In the genomic region with DNA sequence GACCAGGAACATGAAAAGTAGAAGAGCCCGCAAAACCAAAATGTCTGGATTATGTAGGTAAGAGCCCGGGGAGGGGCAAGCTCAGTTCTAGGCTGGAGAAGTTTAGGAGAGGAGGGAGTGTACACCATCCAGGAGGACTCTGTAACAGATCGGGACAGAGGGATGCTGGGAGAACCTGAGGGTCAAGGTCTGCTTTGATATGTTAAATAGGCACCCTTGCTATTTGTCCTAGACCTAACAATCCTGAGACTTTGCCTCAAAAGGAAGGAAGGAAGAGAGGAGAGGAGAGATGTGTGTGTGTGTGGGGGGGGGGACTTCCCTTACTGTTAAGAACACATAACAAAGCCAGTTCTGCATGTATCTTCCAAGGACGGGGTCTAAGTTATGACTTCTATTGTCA, we compare ENCODE assay signal across 27 mouse cellular contexts. TPM values are rescaled to one million over a fixed set of nuclear protein-coding genes. Genes with fewer than 3 reads are reported as not detected.
"Had no signal": no experiment of that assay in that cellular context is flagged by ENCODE, and none has a peak within 500 bp of the region (broad histone marks: within the 10 kb centered on the region; RNA-seq: fewer than 3 reads in every experiment).

No protein-coding gene starts in this region.

- H3K4me3 ChIP-seq: midbrain, embryonic 10.5 days; midbrain, embryonic 13.5 days; midbrain, embryonic 15.5 days; myocyte; neural tube, embryonic 13.5 days; neural tube, embryonic 15.5 days; stomach, embryonic 15.5 days had no signal

- H3K27me3 ChIP-seq: midbrain, embryonic 13.5 days; neural tube, embryonic 13.5 days; neural tube, embryonic 15.5 days; stomach, embryonic 15.5 days had no signal

- DNase-seq: lung, adult 18-20 months; lung, embryonic 14.5 days; lung, postnatal 10 days; lung, postnatal 4 days; retina, postnatal 1 day; right cerebral cortex, adult 18-20 months; right cerebral cortex, postnatal 25 days; right cerebral cortex, postnatal 4 days; thymus, adult 2 months; thymus, postnatal 25 days; thymus, postnatal 4 days had no signal

- H3K4me1 ChIP-seq: midbrain, embryonic 13.5 days; midbrain, embryonic 15.5 days; neural tube, embryonic 13.5 days; neural tube, embryonic 15.5 days; stomach, embryonic 15.5 days had no signal

- H3K27ac ChIP-seq: midbrain, embryonic 10.5 days; midbrain, embryonic 13.5 days; midbrain, embryonic 15.5 days; neural tube, embryonic 13.5 days; neural tube, embryonic 15.5 days; stomach, embryonic 15.5 days; stomach, postnatal 0 days had no signal

- H3K36me3 ChIP-seq: midbrain, embryonic 10.5 days; midbrain, embryonic 13.5 days; midbrain, embryonic 15.5 days; neural tube, embryonic 13.5 days; neural tube, embryonic 15.5 days; stomach, embryonic 15.5 days had no signal

RNA-seq across cellular contexts. Expression of a gene that starts 6.5 kb away (rescaled TPM):
- total RNA-seq: megakaryocyte, adult 5-6 weeks; megakaryocyte-erythroid progenitor cell, adult 5-6 weeks had no signal
- polyA plus RNA-seq: lung, embryonic 14.5 days; lung, embryonic 16.5 days; midbrain, embryonic 10.5 days; midbrain, embryonic 13.5 days; midbrain, embryonic 15.5 days; myocyte; neural tube, embryonic 11.5 days; neural tube, embryonic 13.5 days; neural tube, embryonic 15.5 days; spleen, adult 2 months; stomach, postnatal 0 days; testis, adult 2 months; urinary bladder, adult 2 months had no signal

RNA-seq across cellular contexts. Expression of a gene that starts 36.2 kb away (rescaled TPM):
- total RNA-seq: megakaryocyte-erythroid progenitor cell, adult 5-6 weeks had no signal

RNA-seq across cellular contexts. Expression of a gene that starts 45.8 kb away (rescaled TPM):
- total RNA-seq: megakaryocyte-erythroid progenitor cell, adult 5-6 weeks had no signal
- polyA plus RNA-seq: liver, embryonic 16.5 days; lung, embryonic 14.5 days; lung, embryonic 16.5 days; midbrain, embryonic 10.5 days; midbrain, embryonic 13.5 days; midbrain, embryonic 15.5 days; neural tube, embryonic 11.5 days; neural tube, embryonic 13.5 days; neural tube, embryonic 15.5 days; spleen, adult 2 months; stomach, embryonic 15.5 days; stomach, postnatal 0 days; urinary bladder, adult 2 months had no signal
